Mouse (Mus musculus) neural tube, embryonic 14.5 days (tissue): ENCODE measurements around the gene Cfl1. TPM values are rescaled to one million over a fixed set of nuclear protein-coding genes. Genes with fewer than 3 reads are reported as not detected.

Experiments
- ATAC-seq: fragments of 200-750 bp; cut with Nextera tagmentation; 2 replicates; pipeline ENCODE4 v1.8.0; 2017; ENCODE audit warnings: low read depth, mild to moderate bottlenecking, moderate TSS enrichment, moderate library complexity
- H3K27ac ChIP-seq: fragments of 300-500 bp; sonication (generic); 2 replicates; pipeline ENCODE4 v1.5.1; 2014; ENCODE audit warnings: low read depth, mild to moderate bottlenecking, control low read depth, low read length, moderate library complexity, mixed read lengths
- H3K27me3 ChIP-seq: fragments of 300-500 bp; sonication (generic); 2 replicates; pipeline ENCODE4 v1.6.1; 2014; ENCODE audit warnings: low read length; ENCODE audit not compliant: control insufficient read depth, insufficient read depth
- H3K36me3 ChIP-seq: fragments of 300-500 bp; sonication (generic); 2 replicates; pipeline ENCODE4 v1.6.1; 2014; ENCODE audit warnings: low read length, mixed read lengths; ENCODE audit not compliant: control insufficient read depth, insufficient read depth
- H3K4me1 ChIP-seq: fragments of 300-500 bp; sonication (generic); 2 replicates; pipeline ENCODE4 v1.6.1; 2014; ENCODE audit warnings: low read length; ENCODE audit not compliant: control insufficient read depth, insufficient read depth
- H3K4me2 ChIP-seq: fragments of 300-500 bp; sonication (generic); 2 replicates; pipeline ENCODE4 v1.6.1; 2014; ENCODE audit warnings: mild to moderate bottlenecking, low read depth, low read length, control low read depth
- H3K4me3 ChIP-seq: fragments of 300-500 bp; sonication (generic); 2 replicates; pipeline ENCODE4 v1.5.1; 2014; ENCODE audit warnings: low read depth, low read length, control low read depth, mixed read lengths
- H3K9ac ChIP-seq: fragments of 300-500 bp; sonication (generic); replicated peaks from 2 replicates; pipeline ENCODE4 v1.6.1; 2014; ENCODE audit warnings: low read depth, mild to moderate bottlenecking, control low read depth, low read length, mixed read lengths
- H3K9me3 ChIP-seq: fragments of 300-500 bp; sonication (generic); 2 replicates; pipeline ENCODE4 v1.6.1; 2016; ENCODE audit warnings: low read length; ENCODE audit not compliant: control insufficient read depth
- WGBS: fragments of 180-500 bp; shearing (Covaris S2); extraction: QIAGEN DNeasy Blood & Tissue Kit; methylation state at CpG from one replicate; pipeline ENCODE4 v1.1.7; 2014; 5-methylcytosine and 5-hydroxymethylcytosine counted together
- polyA plus RNA-seq: library from polyadenylated mRNA; unstranded; fragments of >200 nt; fragmentation: Nextera tagmentation; extraction: Ambion mirVana; gene quantifications from 2 replicates; pipeline ENCODE4 v1.2.1, GENCODE M21; 2014

The Cfl1 gene
- polyA plus RNA-seq, 1 experiment from 2014 or later = 3,739 TPM

- Histone ChIP-seq H3K27me3 (no peaks in the 10 kb centered on the region), H3K9me3 (no peaks in the 10 kb centered on the region), H3K4me1 (peaks cover 13% of the 10 kb centered on the region; the same call in 1 of the 2 replicates), H3K4me3 (peak overlapping the region; percentile 38), H3K4me2 (peak overlapping the region; percentile 84), H3K9ac (peak overlapping the region; percentile 61), H3K27ac (no peak overlapping the region), H3K36me3 (no peaks in the 10 kb centered on the region)
- 49% methylated on average over 15 of the region's 15 CpGs for WGBS
- no peak for ATAC-seq
Observed at GRCm38 (mm10) chr19:5511074-5511632, 20.9 kb downstream of the Cfl1 start.

DNA sequence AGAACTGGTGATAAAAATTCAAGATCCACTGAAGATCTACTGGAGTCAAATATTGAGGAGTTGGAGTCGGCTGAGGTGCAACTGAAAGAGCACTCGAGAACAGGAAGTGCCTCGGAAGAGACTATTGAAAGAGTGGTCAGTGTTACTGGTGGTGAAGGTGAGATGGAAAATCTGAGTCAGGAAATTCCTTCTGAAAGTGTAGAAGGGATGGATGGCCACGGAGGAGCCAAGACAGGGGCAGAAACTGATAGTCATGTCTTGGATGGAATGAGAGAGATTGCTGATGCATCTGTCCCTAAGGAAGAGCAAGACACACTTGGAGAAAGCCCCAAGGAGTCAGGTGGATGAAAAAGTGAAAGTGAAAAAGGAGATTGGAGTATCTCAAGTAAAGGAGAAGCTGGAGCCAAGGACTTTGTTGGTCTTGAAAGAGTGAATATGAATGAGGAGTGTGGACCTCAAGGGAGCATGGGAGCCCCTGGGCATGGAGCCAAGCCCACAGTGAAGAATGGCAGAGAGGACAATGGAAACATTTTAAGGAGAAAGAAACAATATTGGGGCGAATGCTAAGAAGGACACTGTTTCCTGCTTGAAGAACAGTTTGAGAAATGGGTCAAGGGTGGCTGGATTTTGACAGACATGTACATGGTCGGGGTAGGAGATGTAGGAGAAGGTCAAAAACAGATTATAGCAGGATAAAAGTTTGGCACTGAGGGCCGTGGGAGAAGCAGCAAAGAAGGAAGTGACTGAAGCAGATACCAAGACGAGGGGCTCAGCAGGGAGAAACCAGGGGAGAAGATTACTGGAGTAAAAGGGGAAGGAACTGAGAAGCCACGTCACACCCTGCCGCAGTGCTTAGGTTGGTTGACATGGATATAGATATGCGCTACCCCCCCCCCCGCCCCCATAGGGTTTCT, 22.1 kb downstream of the Cfl1 start:
- peak overlapping the region; percentile 11; the same call in 1 of the 2 replicates for H3K4me2 ChIP-seq
- no peak for ATAC-seq
- WGBS = 87% methylated on average over 12 of the region's 12 CpGs

DNA sequence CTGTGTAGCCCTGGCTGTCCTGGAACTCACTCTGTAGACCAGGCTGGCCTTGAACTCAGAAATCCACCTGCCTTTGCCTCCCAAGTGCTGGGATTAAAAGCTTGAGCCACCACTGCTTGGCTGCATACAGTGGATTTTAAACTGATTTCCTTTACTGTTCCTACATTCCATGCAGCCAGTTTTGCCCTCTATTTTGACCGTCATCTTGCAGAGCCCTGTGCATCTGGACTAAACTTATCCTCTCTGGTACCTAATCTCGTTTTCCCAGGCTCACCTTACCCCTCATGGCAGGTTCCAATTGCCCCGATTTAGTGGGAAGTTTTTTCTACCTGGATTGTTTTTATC, 22.7 kb downstream of the Cfl1 start:
- WGBS = 84% methylated on average over 3 of the region's 3 CpGs
- H3K27ac ChIP-seq = no peak overlapping the region
- H3K4me3 ChIP-seq = no peak overlapping the region
- no peaks in the 10 kb centered on the region for H3K27me3 ChIP-seq
- H3K9ac ChIP-seq = no peak overlapping the region
- ATAC-seq = no peak
- H3K4me2 ChIP-seq = no peak overlapping the region
- H3K4me1 ChIP-seq = peaks cover 13% of the 10 kb centered on the region; the same call in 1 of the 2 replicates
- H3K9me3 ChIP-seq = no peaks in the 10 kb centered on the region
- no peaks in the 10 kb centered on the region for H3K36me3 ChIP-seq

More for the DNA sequence above, 22.1 kb downstream of the Cfl1 start:
- H3K36me3 ChIP-seq = no peaks in the 10 kb centered on the region
- no peak overlapping the region for H3K4me3 ChIP-seq
- no peaks in the 10 kb centered on the region for H3K9me3 ChIP-seq
- peaks cover 13% of the 10 kb centered on the region; the same call in 1 of the 2 replicates for H3K4me1 ChIP-seq
- H3K27ac ChIP-seq = no peak overlapping the region
- H3K9ac ChIP-seq = no peak overlapping the region
- H3K27me3 ChIP-seq = no peaks in the 10 kb centered on the region

DNA sequence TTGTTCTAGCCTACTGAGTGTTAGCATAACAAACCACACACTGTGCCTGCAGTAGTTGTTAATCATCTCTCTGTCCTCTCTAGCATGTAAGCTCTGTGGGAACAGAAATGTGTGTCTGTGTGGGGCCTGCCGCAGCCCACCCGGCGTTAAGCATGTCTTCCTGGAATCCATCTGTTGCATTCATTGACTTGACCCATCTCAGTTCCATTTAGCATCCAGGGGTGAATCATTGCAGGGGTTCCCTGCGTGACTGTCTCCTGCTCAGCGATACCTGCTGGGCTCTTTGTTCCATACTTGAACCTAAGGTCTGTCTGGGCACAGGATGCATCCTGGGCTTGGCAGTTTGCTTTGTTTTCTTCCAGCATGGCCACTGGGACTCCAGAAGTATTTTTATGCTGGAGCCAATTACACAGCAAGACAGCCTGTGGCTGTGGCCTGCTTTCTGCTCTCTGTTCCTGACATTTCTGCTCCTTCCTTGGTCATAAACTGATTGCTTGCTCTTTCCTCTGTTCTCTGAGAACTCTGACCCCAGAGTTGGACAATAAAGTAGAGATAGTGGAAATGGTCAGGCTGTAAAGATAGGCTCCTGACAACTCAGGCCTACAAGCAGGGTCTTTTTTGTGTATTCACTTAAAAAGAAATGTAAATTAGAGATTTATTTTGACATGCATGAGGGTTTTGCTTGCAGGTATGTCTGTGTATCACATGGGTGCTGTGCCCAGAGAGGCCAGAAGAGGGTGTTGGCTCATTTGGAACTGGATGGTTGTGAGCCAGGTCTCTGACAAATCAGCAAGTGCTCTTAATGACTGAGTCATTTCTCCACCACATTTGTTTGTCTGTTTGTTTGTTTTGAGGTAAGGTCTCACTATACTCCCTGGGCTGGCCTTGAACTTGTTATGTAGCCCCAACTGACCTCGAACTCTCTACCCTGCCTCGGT, 25.9 kb downstream of the Cfl1 start:
- H3K27me3 ChIP-seq = no peaks in the 10 kb centered on the region
- no peak overlapping the region for H3K27ac ChIP-seq
- H3K4me1 ChIP-seq = peaks cover 4% of the 10 kb centered on the region; the same call in 1 of the 2 replicates
- 71% methylated on average over 7 of the region's 7 CpGs for WGBS
- no peak overlapping the region for H3K9ac ChIP-seq
- no peak for ATAC-seq
- no peak overlapping the region for H3K4me3 ChIP-seq
- no peak overlapping the region for H3K4me2 ChIP-seq
- no peaks in the 10 kb centered on the region for H3K36me3 ChIP-seq
- no peaks in the 10 kb centered on the region for H3K9me3 ChIP-seq

GRCm38 (mm10) chr19:5516906-5517505, 26.8 kb downstream of the Cfl1 start:
- Histone ChIP-seq H3K36me3 (no peaks in the 10 kb centered on the region), H3K4me3 (no peak overlapping the region), H3K27me3 (no peaks in the 10 kb centered on the region), H3K9me3 (no peaks in the 10 kb centered on the region), H3K4me1 (0 out of 2 replicates have a peak, but pooled peaks cover 3% of the 10 kb centered on the region), H3K9ac (no peak overlapping the region), H3K27ac (no peak overlapping the region), H3K4me2 (no peak overlapping the region)
- 79% methylated on average over 8 of the region's 8 CpGs for WGBS
- ATAC-seq = no peak

- Histone ChIP-seq H3K27me3 (no peaks in the 10 kb centered on the region), H3K4me2 (no peak overlapping the region), H3K27ac (no peak overlapping the region), H3K9me3 (no peaks in the 10 kb centered on the region), H3K4me1 (no peaks in the 10 kb centered on the region), H3K4me3 (no peak overlapping the region), H3K36me3 (no peaks in the 10 kb centered on the region), H3K9ac (no peak overlapping the region)
- ATAC-seq = no peak
- 92% methylated on average over 3 of the region's 3 CpGs for WGBS
Observed at GRCm38 (mm10) chr19:5518721-5519120, 28.5 kb downstream of the Cfl1 start.

DNA sequence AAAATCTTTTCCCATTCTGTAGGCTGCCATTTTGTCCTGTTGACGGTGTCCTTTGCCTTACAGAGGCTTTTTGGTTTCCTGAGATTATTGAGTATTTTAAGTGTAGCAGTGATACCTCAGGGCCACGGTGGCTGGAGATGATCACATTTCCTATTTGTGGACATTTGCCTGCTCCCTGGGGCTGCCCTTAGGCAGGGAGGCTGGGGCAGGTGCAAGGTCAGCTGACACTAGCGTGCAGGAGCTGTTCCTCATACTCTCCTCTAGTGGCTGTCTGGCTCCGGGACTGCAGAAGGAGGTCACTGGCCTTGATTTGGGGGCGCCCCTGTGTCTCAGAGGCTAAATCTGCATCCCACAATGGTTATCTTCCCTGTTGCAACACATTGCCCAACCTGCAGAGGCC, 34.9 kb downstream of the Cfl1 start:
- no peak overlapping the region for H3K27ac ChIP-seq
- WGBS = 76% methylated on average over 5 of the region's 5 CpGs
- H3K9ac ChIP-seq = no peak overlapping the region
- 0 out of 2 replicates have a peak, but pooled peaks cover 3% of the 10 kb centered on the region for H3K4me1 ChIP-seq
- ATAC-seq = no peak
- no peaks in the 10 kb centered on the region for H3K27me3 ChIP-seq
- H3K4me2 ChIP-seq = no peak overlapping the region
- no peaks in the 10 kb centered on the region for H3K36me3 ChIP-seq
- no peak overlapping the region for H3K4me3 ChIP-seq
- H3K9me3 ChIP-seq = no peaks in the 10 kb centered on the region

- peak; percentile 77 for ATAC-seq
- Histone ChIP-seq H3K27me3 (no peaks in the 10 kb centered on the region), H3K36me3 (no peaks in the 10 kb centered on the region), H3K9me3 (no peaks in the 10 kb centered on the region), H3K27ac (no peak overlapping the region), H3K4me3 (no peak overlapping the region), H3K4me2 (no peak overlapping the region), H3K9ac (no peak overlapping the region), H3K4me1 (0 out of 2 replicates have a peak, but pooled peaks cover 3% of the 10 kb centered on the region)
- WGBS = 14% methylated on average over 20 of the region's 20 CpGs
Observed at GRCm38 (mm10) chr19:5529325-5530137, 39.3 kb downstream of the Cfl1 start.
